Mouse (Mus musculus) E14TG2a.4 (cell line): ENCODE data around the gene Decr2.

Experiments
- CTCF ChIP-seq: conservative IDR thresholded peaks from 2 replicates; pipeline ENCODE4 v1.5.1; 2014; ENCODE audit warnings: low read length
- NANOG ChIP-seq: IDR thresholded peaks from 2 replicates; pipeline ENCODE4 v1.6.1; 2014; ENCODE audit warnings: borderline replicate concordance, low read length, mixed read lengths
- POU5F1 ChIP-seq: IDR thresholded peaks from 2 replicates; pipeline ENCODE4 v1.6.1; 2014; ENCODE audit warnings: low read length, borderline replicate concordance

- no peak for TF ChIP-seq CTCF
- TF ChIP-seq POU5F1, result no peak
- no peak for TF ChIP-seq NANOG
Measured at GRCm38 (mm10) chr17:26113181-26113948, 23.2 kb upstream of the Decr2 start, which contains the start of gene Tmem8.
